Mouse (Mus musculus): ENCODE data around the gene Psma2. TPM values are rescaled to one million over a fixed set of nuclear protein-coding genes. Genes with fewer than 3 reads are reported as not detected.

The Psma2 gene
- 150 and 166 TPM in 2 replicates for polyA plus RNA-seq (2015; fragmentation: Nextera tagmentation; extraction: Ambion mirVana)

DNA sequence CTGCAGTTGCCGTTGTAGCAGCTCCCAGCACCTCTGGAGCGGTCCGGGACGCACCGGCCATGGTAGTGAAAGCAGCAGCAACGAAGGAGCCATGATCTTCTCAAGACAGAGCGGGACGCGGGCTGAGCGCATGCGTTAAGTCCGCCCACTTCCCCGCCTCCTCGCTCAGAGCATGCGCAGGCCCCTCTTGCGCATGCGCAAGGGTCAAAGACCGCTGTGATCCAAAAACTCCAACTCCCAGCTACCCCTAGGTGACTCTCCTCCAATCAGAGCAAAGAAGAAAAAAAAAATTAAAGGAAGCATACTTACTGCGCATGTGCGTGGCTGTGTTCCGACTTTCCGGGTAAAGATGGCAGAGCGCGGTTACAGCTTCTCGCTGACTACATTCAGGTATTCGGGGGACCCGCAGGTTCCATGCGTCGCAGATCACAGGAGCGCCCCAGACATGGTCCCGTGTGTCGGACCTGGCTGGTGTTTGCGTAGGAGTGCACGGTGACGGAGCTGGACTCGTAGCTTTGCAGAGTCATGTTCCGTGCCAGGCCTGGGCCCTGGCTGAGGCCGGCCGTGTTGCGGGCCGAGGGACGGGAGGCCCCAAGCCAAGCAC, at the start of gene Psma2, which contains the start of gene Mrpl32:
Gene Psma2, plus strand, starts transcription at position 315 of the 604 bp plus-strand sequence.
Gene Mrpl32, minus strand, starts transcription at position 240 of the 604 bp plus-strand sequence.

DNA sequence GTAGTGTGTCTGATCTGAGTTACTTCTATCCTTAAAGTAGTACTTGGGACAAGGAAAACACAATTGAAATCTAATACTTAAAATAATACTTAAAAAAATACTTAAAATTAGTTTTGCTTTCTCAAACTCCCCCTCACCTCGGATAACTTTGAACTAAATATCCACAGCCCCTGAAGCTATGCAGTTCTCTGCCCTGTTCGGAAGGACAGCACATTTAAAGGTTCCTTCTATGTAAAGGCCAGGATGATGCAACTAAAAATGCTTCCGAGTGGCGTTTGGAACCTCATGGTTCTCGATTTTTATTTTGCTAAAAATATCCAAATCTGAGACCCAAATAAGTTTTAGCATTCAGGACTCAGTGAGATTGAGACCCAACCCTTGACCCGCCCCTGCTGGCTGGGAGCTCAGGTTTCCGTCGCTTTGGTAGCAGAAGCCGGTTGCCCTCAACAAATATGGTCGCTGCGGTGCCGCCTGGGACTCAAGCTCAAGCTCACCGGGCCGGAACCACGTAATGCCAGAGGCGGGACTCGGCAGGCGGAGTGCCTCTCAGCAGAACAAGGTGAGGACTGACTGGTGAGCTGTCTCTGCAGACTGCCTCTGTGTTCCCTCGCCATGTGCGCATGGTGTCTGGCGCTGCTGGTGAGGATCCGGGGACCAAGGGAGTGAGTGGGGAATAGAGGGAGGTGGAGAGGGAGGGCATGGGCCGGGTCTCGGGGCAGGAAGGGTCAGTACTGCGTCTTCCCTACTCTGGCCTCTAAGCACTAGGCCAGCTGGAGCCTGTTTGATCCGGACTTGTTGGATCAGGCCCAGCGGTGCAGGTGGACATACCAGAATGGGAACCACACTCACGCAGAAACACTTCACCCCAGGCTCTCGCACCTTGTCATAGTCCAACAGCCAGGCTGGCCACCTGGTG, 16.9 kb downstream of the Psma2 start, which contains the start of gene AW209491:
Gene AW209491, plus strand, starts transcription at position 429 of the 916 bp plus-strand sequence.

Other genes starting within 250 kb of the Psma2 start
- not detected in 2 replicates for gene Hecw1, start 90.0 kb upstream of the Psma2 start, polyA plus RNA-seq (2015; fragmentation: Nextera tagmentation; extraction: Ambion mirVana)
- 93.7 and 112 TPM in 2 replicates for gene Mrpl32, start 75 bp upstream of the Psma2 start, polyA plus RNA-seq (2015; fragmentation: Nextera tagmentation; extraction: Ambion mirVana)
- gene AW209491, start 16.9 kb downstream of the Psma2 start, polyA plus RNA-seq (2015; fragmentation: Nextera tagmentation; extraction: Ambion mirVana): 14.5 and 16.1 TPM in 2 replicates